Mouse (Mus musculus): Measurements from ENCODE around the gene Gm10718.
"Not testable (repeated sequence)": the region's sequence is repeated elsewhere in the genome, so short reads cannot be mapped to it uniquely, and the experiment has no call there.

DNA sequence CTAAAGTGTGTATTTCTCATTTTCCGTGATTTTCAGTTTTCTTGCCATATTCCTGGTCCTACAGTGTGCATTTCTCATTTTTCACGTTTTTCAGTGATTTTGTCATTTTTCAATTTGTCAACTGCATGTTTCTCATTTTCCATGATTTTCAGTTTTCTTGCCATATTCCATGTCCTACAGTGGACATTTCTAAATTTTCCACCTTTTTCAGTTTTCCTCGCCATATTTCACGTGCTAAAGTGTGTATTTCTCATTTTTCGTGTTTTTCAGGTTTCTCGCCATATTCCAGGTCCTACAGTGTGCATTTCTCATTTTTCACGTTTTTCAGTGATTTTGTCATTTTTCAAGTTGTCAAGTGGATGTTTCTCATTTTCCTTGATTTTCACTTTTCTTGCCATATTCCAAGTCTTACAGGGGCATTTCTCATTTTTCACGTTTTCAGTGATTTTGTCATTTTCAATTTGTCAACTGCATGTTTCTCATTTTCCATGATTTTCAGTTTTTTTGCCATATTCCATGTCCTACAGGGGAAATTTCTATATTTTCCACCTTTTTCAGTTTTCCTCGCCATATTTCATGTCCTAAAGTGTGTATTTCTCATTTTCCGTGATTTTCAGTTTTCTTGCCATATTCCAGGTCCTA lies 7.5 kb downstream of the Gm10718 start:
- not testable (repeated sequence) for TF ChIP-seq EP300, CTCF (IDR thresholded peaks at IDR 0.05)
